Mouse (Mus musculus): ENCODE results near the gene Cracr2b. TPM values are rescaled to one million over a fixed set of nuclear protein-coding genes. Genes with fewer than 3 reads are reported as not detected.

Gene Cracr2b
- 3.7 and 4.8 TPM in 2 replicates for polyA plus RNA-seq (2015; fragmentation: Nextera tagmentation; extraction: Ambion mirVana)

DNA sequence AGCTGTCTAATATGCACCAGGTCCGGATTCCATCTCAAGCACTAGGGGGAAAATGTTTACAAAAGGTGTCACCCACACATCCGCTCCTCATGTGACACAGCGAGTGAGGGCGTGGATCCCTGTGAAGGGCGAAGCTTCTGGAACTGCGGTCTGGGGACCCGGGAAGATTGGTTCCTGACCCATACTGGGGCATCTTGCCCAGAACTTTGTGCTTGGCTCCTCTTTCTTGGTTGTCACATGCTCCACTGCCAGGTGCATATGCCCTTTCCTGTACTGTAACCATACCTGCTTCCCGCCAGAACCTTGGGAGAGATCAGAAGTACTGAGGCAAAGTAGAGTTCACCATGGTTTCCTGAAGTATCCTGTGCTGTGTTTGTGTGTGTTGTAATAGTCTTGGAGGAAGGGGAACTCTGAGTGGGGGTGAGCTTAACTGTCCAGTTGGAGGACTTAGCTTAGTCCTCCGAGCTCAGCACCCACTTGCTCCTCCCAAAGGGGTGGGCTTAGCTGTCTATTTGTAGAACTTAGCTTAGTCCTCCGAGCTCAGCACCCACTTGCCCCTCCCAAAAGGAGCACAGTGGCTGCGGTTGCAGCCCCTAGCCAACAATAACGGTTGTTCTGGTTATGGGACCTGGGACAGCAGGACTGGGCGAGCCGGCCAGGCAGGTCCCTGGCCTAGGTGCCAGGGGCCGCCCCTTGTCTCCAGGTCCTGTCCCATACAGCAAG is at the start of gene Cracr2b:
Cracr2b (plus strand) TSS at position 704 of the 723 bp plus-strand sequence.
- Histone ChIP-seq H3K9me3 (replicated peaks; ENCODE audit: control insufficient read depth, low read length) (no peaks in the 10 kb centered on the region), H3K27ac (ENCODE audit: low read length) (no peak within 1 kb of the TSS), H3K36me3 (ENCODE audit: control insufficient read depth, insufficient read depth) (no peaks in the 10 kb centered on the region), H3K4me2 (ENCODE audit: low read depth, low read length) (peak within 1 kb of the TSS; percentile 68), H3K4me1 (ENCODE audit: control insufficient read depth, low read depth, low read length) (peaks cover 28% of the 10 kb centered on the region), H3K4me3 (ENCODE audit: low read depth, low read length) (peak within 1 kb of the TSS; percentile 57), H3K27me3 (ENCODE audit: control insufficient read depth, insufficient read depth, low read depth, low read length) (peaks cover 59% of the 10 kb centered on the region), H3K9ac (ENCODE audit: low read depth, low read length) (peak within 1 kb of the TSS; percentile 28; the same call in 1 of the 2 replicates)
- ATAC-seq (ENCODE audit: low read depth): no peak
- WGBS (ENCODE audit: insufficient replicate concordance): 59% methylated on average over 15 of the region's 15 CpGs

- no peak for ATAC-seq (ENCODE audit: low read depth)
- Histone ChIP-seq H3K27ac (ENCODE audit: low read length) (no peak overlapping the region), H3K4me2 (ENCODE audit: low read depth, low read length) (no peak overlapping the region), H3K4me3 (ENCODE audit: low read depth, low read length) (no peak overlapping the region), H3K9me3 (replicated peaks; ENCODE audit: control insufficient read depth, low read length) (no peaks in the 10 kb centered on the region), H3K36me3 (ENCODE audit: control insufficient read depth, insufficient read depth) (peaks cover 10% of the 10 kb centered on the region), H3K27me3 (ENCODE audit: control insufficient read depth, insufficient read depth, low read depth, low read length) (no peaks in the 10 kb centered on the region), H3K4me1 (ENCODE audit: control insufficient read depth, low read depth, low read length) (peaks cover 24% of the 10 kb centered on the region), H3K9ac (ENCODE audit: low read depth, low read length) (no peak overlapping the region)
- 81% methylated on average over 1 of the region's 1 CpGs for WGBS (ENCODE audit: insufficient replicate concordance)
Measured at GRCm38 (mm10) chr7:141411667-141412066, 49.2 kb upstream of the Cracr2b start.

DNA sequence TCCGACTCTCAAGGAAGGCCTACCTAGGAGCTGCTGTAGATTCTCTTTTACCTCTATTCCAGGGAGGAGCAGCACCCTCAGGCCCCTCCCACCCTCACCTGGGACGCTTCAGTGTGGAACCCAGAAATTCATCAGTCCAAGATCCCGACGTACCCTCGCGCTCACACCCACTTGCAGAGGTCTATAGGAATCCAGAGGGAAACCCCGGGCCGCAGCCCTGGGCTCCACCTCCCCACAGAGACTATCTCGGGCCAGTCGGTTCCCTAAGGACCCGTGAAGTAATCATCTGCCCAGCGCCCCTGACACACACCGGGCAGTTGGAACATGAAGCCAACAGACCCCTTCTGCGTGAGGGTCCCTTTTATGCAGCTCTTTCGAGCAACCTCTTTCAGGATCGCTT is 47.6 kb upstream of the Cracr2b start:
- 2% methylated on average over 16 of the region's 16 CpGs for whole genome bisulfite sequencing (ENCODE audit: insufficient replicate concordance)
- Histone ChIP-seq H3K27me3 (ENCODE audit: control insufficient read depth, insufficient read depth, low read depth, low read length) (no peaks in the 10 kb centered on the region), H3K4me1 (ENCODE audit: control insufficient read depth, low read depth, low read length) (peaks cover 24% of the 10 kb centered on the region), H3K4me2 (ENCODE audit: low read depth, low read length) (peak overlapping the region; percentile 91), H3K9me3 (replicated peaks; ENCODE audit: control insufficient read depth, low read length) (no peaks in the 10 kb centered on the region), H3K27ac (ENCODE audit: low read length) (peak overlapping the region; percentile 83), H3K9ac (ENCODE audit: low read depth, low read length) (peak overlapping the region; percentile 91), H3K36me3 (ENCODE audit: control insufficient read depth, insufficient read depth) (peaks cover 6% of the 10 kb centered on the region), H3K4me3 (ENCODE audit: low read depth, low read length) (peak overlapping the region; percentile 83)
- no peak for ATAC-seq (ENCODE audit: low read depth)

GRCm38 (mm10) chr7:141413809-141414584 is 46.9 kb upstream of the Cracr2b start, which contains the start of gene Gatd1:
TSS of gene Gatd1 (minus strand) at chr7:141414136.
- Histone ChIP-seq H3K27ac (ENCODE audit: low read length) (peak within 1 kb of the TSS; percentile 84), H3K4me2 (ENCODE audit: low read depth, low read length) (peak within 1 kb of the TSS; percentile 91), H3K9ac (ENCODE audit: low read depth, low read length) (peak within 1 kb of the TSS; percentile 91), H3K4me1 (ENCODE audit: control insufficient read depth, low read depth, low read length) (peaks cover 23% of the 10 kb centered on the region), H3K36me3 (ENCODE audit: control insufficient read depth, insufficient read depth) (peaks cover 6% of the 10 kb centered on the region), H3K27me3 (ENCODE audit: control insufficient read depth, insufficient read depth, low read depth, low read length) (no peaks in the 10 kb centered on the region), H3K9me3 (replicated peaks; ENCODE audit: control insufficient read depth, low read length) (no peaks in the 10 kb centered on the region), H3K4me3 (ENCODE audit: low read depth, low read length) (peak within 1 kb of the TSS; percentile 83)
- peak; percentile 95 for ATAC-seq (ENCODE audit: low read depth)
- WGBS (ENCODE audit: insufficient replicate concordance): under 1% methylated on average over 55 of the region's 56 CpGs

DNA sequence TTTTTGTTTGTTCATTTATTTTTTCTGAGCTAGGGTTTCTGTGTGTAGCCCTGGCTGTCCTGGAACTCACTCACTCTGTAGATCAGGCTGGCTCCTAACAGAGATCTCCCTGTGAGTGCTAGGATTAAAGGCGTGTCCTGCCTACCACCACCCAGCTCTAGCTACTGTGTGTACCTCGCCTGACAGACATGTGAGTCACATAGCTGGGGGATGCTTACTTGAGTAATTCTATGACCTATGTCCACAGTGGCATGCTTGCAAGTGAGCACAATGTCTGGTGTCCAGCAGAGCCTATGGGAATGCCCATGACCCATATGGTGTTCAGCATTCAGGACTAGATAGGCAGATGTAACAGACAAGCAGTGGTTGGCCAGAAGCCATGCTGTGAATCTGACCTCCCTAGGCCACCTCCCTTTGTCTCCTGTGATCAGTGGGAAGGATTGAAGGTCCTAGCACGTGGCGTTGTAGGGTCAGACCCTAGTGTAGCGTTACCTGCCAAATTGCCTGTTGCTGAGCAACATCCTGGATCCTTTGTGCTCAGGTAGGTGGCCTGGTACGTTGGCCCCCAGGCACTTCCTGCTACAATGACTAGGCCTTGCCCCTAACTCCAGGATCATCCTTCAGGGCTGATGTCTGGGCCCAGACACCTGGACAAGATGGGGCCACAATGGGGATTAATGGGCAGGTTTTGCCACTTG is 44.6 kb upstream of the Cracr2b start:
- WGBS (ENCODE audit: insufficient replicate concordance): 74% methylated on average over 6 of the region's 6 CpGs
- H3K9ac ChIP-seq (ENCODE audit: low read depth, low read length): no peak overlapping the region
- ATAC-seq (ENCODE audit: low read depth): no peak
- no peaks in the 10 kb centered on the region for H3K36me3 ChIP-seq (ENCODE audit: control insufficient read depth, insufficient read depth)
- H3K4me1 ChIP-seq (ENCODE audit: control insufficient read depth, low read depth, low read length): peaks cover 20% of the 10 kb centered on the region
- H3K4me2 ChIP-seq (ENCODE audit: low read depth, low read length): no peak overlapping the region
- H3K27ac ChIP-seq (ENCODE audit: low read length): no peak overlapping the region
- H3K4me3 ChIP-seq (ENCODE audit: low read depth, low read length): no peak overlapping the region
- H3K9me3 ChIP-seq (replicated peaks; ENCODE audit: control insufficient read depth, low read length): no peaks in the 10 kb centered on the region
- H3K27me3 ChIP-seq (ENCODE audit: control insufficient read depth, insufficient read depth, low read depth, low read length): no peaks in the 10 kb centered on the region

GRCm38 (mm10) chr7:141417731-141418681 is 42.9 kb upstream of the Cracr2b start:
- no peak overlapping the region for H3K27ac ChIP-seq (ENCODE audit: low read length)
- H3K4me1 ChIP-seq (ENCODE audit: control insufficient read depth, low read depth, low read length): peaks cover 16% of the 10 kb centered on the region
- H3K9me3 ChIP-seq (replicated peaks; ENCODE audit: control insufficient read depth, low read length): no peaks in the 10 kb centered on the region
- H3K9ac ChIP-seq (ENCODE audit: low read depth, low read length): no peak overlapping the region
- no peak for ATAC-seq (ENCODE audit: low read depth)
- no peaks in the 10 kb centered on the region for H3K27me3 ChIP-seq (ENCODE audit: control insufficient read depth, insufficient read depth, low read depth, low read length)
- no peak overlapping the region for H3K4me3 ChIP-seq (ENCODE audit: low read depth, low read length)
- no peaks in the 10 kb centered on the region for H3K36me3 ChIP-seq (ENCODE audit: control insufficient read depth, insufficient read depth)
- 65% methylated on average over 8 of the region's 8 CpGs for WGBS (ENCODE audit: insufficient replicate concordance)
- H3K4me2 ChIP-seq (ENCODE audit: low read depth, low read length): no peak overlapping the region

- Histone ChIP-seq H3K27me3 (ENCODE audit: control insufficient read depth, insufficient read depth, low read depth, low read length) (no peaks in the 10 kb centered on the region), H3K4me2 (ENCODE audit: low read depth, low read length) (no peak overlapping the region), H3K36me3 (ENCODE audit: control insufficient read depth, insufficient read depth) (no peaks in the 10 kb centered on the region), H3K27ac (ENCODE audit: low read length) (no peak overlapping the region), H3K9me3 (replicated peaks; ENCODE audit: control insufficient read depth, low read length) (no peaks in the 10 kb centered on the region), H3K4me3 (ENCODE audit: low read depth, low read length) (no peak overlapping the region), H3K9ac (ENCODE audit: low read depth, low read length) (no peak overlapping the region), H3K4me1 (ENCODE audit: control insufficient read depth, low read depth, low read length) (peaks cover 9% of the 10 kb centered on the region)
- ATAC-seq (ENCODE audit: low read depth): no peak
- 38% methylated on average over 7 of the region's 7 CpGs for WGBS (ENCODE audit: insufficient replicate concordance)
Measured at GRCm38 (mm10) chr7:141418970-141419369, 41.9 kb upstream of the Cracr2b start.

DNA sequence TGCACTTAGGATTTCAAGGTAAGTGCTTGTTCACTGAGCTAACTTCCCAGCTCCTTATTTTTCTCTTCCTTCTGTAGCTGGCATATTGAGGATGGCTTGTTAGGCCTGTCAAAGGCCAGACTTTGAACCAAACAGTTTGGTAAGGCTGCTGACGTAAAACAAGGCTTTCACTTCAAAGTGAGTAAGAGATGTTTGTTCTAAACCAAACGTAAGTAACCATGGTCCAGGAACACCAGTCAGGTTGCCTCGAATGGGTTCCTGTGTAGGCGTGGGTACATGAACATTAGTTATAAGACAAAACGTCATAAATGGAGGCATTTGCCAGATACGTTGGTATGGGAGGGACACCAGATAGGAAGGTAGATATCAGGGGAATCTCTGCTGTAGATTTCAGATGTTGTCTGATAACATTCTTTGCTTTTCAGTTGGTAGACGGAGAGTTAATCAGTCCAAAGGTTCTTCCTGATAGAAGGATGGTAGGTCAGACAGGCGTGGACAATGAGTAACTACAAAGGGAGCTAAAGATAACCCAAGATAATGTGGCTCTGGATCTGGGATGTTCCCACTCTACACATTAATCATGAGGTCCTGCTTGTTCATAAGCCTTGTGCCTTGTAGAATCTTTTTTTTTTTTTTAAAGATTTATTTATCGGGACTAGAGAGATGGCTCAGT is 40.7 kb upstream of the Cracr2b start:
- Histone ChIP-seq H3K36me3 (ENCODE audit: control insufficient read depth, insufficient read depth) (no peaks in the 10 kb centered on the region), H3K9ac (ENCODE audit: low read depth, low read length) (no peak overlapping the region), H3K4me3 (ENCODE audit: low read depth, low read length) (no peak overlapping the region), H3K4me2 (ENCODE audit: low read depth, low read length) (no peak overlapping the region), H3K4me1 (ENCODE audit: control insufficient read depth, low read depth, low read length) (peaks cover under 1% of the 10 kb centered on the region; the same call in 1 of the 2 replicates), H3K27me3 (ENCODE audit: control insufficient read depth, insufficient read depth, low read depth, low read length) (no peaks in the 10 kb centered on the region), H3K27ac (ENCODE audit: low read length) (peak overlapping the region; percentile 38), H3K9me3 (replicated peaks; ENCODE audit: control insufficient read depth, low read length) (no peaks in the 10 kb centered on the region)
- ATAC-seq (ENCODE audit: low read depth): peak; percentile 65
- 43% methylated on average over 9 of the region's 9 CpGs for WGBS (ENCODE audit: insufficient replicate concordance)

Measured in liver, embryonic 16.5 days (tissue).